Mouse (Mus musculus) ES-Bruce4 (cell line): ENCODE data around the gene Vmn1r55. TPM values are rescaled to one million over a fixed set of nuclear protein-coding genes. Genes with fewer than 3 reads are reported as not detected.
"Not testable (repeated sequence)": the region's sequence is repeated elsewhere in the genome, so short reads cannot be mapped to it uniquely, and the experiment has no call there.

ENCODE experiments used
- H3K27ac ChIP-seq: 2 replicates; pipeline ENCODE4 v1.5.1; 2012; ENCODE audit warnings: low read length, inconsistent platforms; ENCODE audit not compliant: insufficient read depth
- H3K27me3 ChIP-seq: 2 replicates; pipeline ENCODE4 v1.6.1; 2012; ENCODE audit warnings: mild to moderate bottlenecking, low read length, inconsistent platforms; ENCODE audit not compliant: control insufficient read depth, poor library complexity, insufficient read depth, severe bottlenecking
- H3K36me3 ChIP-seq: 2 replicates; pipeline ENCODE4 v1.6.1; 2012; ENCODE audit warnings: inconsistent platforms, mild to moderate bottlenecking, low read length, moderate library complexity; ENCODE audit not compliant: control insufficient read depth, poor library complexity, insufficient read depth, severe bottlenecking
- H3K4me1 ChIP-seq: one replicate; pipeline ENCODE4 v1.8.1; 2011; ENCODE audit warnings: low read length; ENCODE audit not compliant: control insufficient read depth, insufficient read depth
- H3K4me3 ChIP-seq: 2 replicates; pipeline ENCODE4 v1.5.1; 2011; ENCODE audit warnings: low read depth, mild to moderate bottlenecking, low read length
- H3K9ac ChIP-seq: 2 replicates; pipeline ENCODE4 v1.6.1; 2012; ENCODE audit warnings: low read depth, mild to moderate bottlenecking, inconsistent platforms; ENCODE audit not compliant: poor library complexity, severe bottlenecking
- H3K9me3 ChIP-seq: replicated peaks from 2 replicates; pipeline ENCODE4 v1.6.1; 2012; ENCODE audit warnings: mild to moderate bottlenecking, low read length, inconsistent platforms; ENCODE audit not compliant: control insufficient read depth, poor library complexity, insufficient read depth, severe bottlenecking
- CTCF ChIP-seq: IDR thresholded peaks from one replicate; pipeline ENCODE4 v1.8.1; 2011; ENCODE audit warnings: low read depth, low read length
- EP300 ChIP-seq: IDR thresholded peaks from 2 replicates; pipeline ENCODE4 v1.6.1; 2011; ENCODE audit warnings: low read depth, low read length; ENCODE audit not compliant: insufficient read depth
- POLR2A ChIP-seq: IDR thresholded peaks from one replicate; pipeline ENCODE4 v1.8.1; 2011; ENCODE audit warnings: low read length; ENCODE audit not compliant: insufficient read depth
- polyA plus RNA-seq: library from polyadenylated mRNA; stranded (reverse); fragments of >200 nt; gene quantifications from 2 replicates; pipeline ENCODE4 v1.2.4, GENCODE M21; 2011; ENCODE audit warnings: low read depth; ENCODE audit not compliant: missing spikeins, insufficient read depth, insufficient read length

The Vmn1r55 gene
- polyA plus RNA-seq: 0.06 TPM in 2 replicates

GRCm38 (mm10) chr7:5149570-5149969, at the start of gene Vmn1r55:
Gene Vmn1r55 (minus strand): TSS chr7:5149670.
- not testable (repeated sequence) for H3K36me3 ChIP-seq, H3K4me3 ChIP-seq, H3K27me3 ChIP-seq, H3K9me3 ChIP-seq, H3K9ac ChIP-seq, H3K27ac ChIP-seq, H3K4me1 ChIP-seq

GRCm38 (mm10) chr7:5196647-5197046, 47.2 kb upstream of the Vmn1r55 start, which contains the start of gene Vmn1r56:
Gene Vmn1r56 (minus strand): TSS chr7:5196747.
- H3K27ac ChIP-seq, H3K9me3 ChIP-seq, H3K4me1 ChIP-seq, H3K4me3 ChIP-seq, H3K36me3 ChIP-seq, H3K27me3 ChIP-seq, H3K9ac ChIP-seq: not testable (repeated sequence)

- Histone ChIP-seq H3K4me1 (no peaks in the 10 kb centered on the region), H3K9ac (no peak within 1 kb of the TSS), H3K9me3 (no peaks in the 10 kb centered on the region), H3K36me3 (no peaks in the 10 kb centered on the region), H3K4me3 (peak within 1 kb of the TSS; percentile 81), H3K27me3 (no peaks in the 10 kb centered on the region; the same call in 1 of the 2 replicates), H3K27ac (no peak within 1 kb of the TSS)
- TF ChIP-seq CTCF (peak; percentile 74), EP300 (no peak), POLR2A (no peak)
Measured at GRCm38 (mm10) chr7:5125549-5126406, 23.7 kb downstream of the Vmn1r55 start, which contains the start of gene Rasl2-9. Gene Rasl2-9 (minus strand): TSS chr7:5125950.

- H3K9ac ChIP-seq: no peak overlapping the region
- no peak for TF ChIP-seq CTCF
- no peak for TF ChIP-seq POLR2A
- TF ChIP-seq EP300: no peak
- H3K27me3 ChIP-seq: no peaks in the 10 kb centered on the region; the same call in 1 of the 2 replicates
- H3K4me3 ChIP-seq: no peak overlapping the region
- no peaks in the 10 kb centered on the region for H3K36me3 ChIP-seq
- H3K4me1 ChIP-seq: no peaks in the 10 kb centered on the region
- no peaks in the 10 kb centered on the region for H3K9me3 ChIP-seq
- no peak overlapping the region for H3K27ac ChIP-seq
Measured at GRCm38 (mm10) chr7:5125078-5125477, 24.4 kb downstream of the Vmn1r55 start.

- H3K4me3 ChIP-seq: no peak within 1 kb of the TSS
- H3K27me3 ChIP-seq: no peaks in the 10 kb centered on the region
- TF ChIP-seq CTCF (no peak), EP300 (no peak), POLR2A (no peak)
- no peaks in the 10 kb centered on the region for H3K36me3 ChIP-seq
- no peak within 1 kb of the TSS for H3K9ac ChIP-seq
- H3K4me1 ChIP-seq: no peaks in the 10 kb centered on the region
- no peak within 1 kb of the TSS for H3K27ac ChIP-seq
- H3K9me3 ChIP-seq: no peaks in the 10 kb centered on the region
Measured at GRCm38 (mm10) chr7:5116850-5117249, 32.6 kb downstream of the Vmn1r55 start, which contains the start of gene Rfpl4. Gene Rfpl4 (minus strand): TSS chr7:5116950.

GRCm38 (mm10) chr7:5112701-5113100, 36.8 kb downstream of the Vmn1r55 start:
- H3K9me3 ChIP-seq: no peaks in the 10 kb centered on the region

More at GRCm38 (mm10) chr7:5112701-5113100, 36.8 kb downstream of the Vmn1r55 start:
- no peak overlapping the region for H3K9ac ChIP-seq
- no peaks in the 10 kb centered on the region for H3K4me1 ChIP-seq
- TF ChIP-seq EP300: no peak
- no peak for TF ChIP-seq CTCF
- TF ChIP-seq POLR2A: no peak
- H3K36me3 ChIP-seq: no peaks in the 10 kb centered on the region
- no peak overlapping the region for H3K27ac ChIP-seq
- H3K27me3 ChIP-seq: no peaks in the 10 kb centered on the region
- no peak overlapping the region for H3K4me3 ChIP-seq
